8 mouse cellular contexts compared by ENCODE assay signal in genomic region chr4:102226700-102227099, GRCm38 (mm10).
DNase-seq lines count a peak whose midpoint lies in the region.

No protein-coding gene starts in this region.

- intact Hi-C loops in left cerebral cortex, postnatal 36 days (cut with DNase I): loop anchor here (1.0 to 2.0 kb wide), 2 partner anchors 255 to 428 kb away; no protein-coding TSS in a partner anchor

- DNase-seq in cerebellum, adult 9-10 months: peak; percentile 72
- DNase-seq in cerebellum, adult 11 months: no peak
- DNase-seq in left cerebral cortex, adult 11 months (ENCODE audit: low spot score): peak; percentile 51
- no peak for DNase-seq in left cerebral cortex, postnatal 36 days (ENCODE audit: low spot score in 2 of 2)
- peak; percentile 46 for DNase-seq in R1 (ENCODE audit: low read depth, low spot score)
- DNase-seq in hindlimb bud, embryonic 11.5 days (ENCODE audit: extremely low spot score, low read depth, low spot score): peak; percentile 18
- DNase-seq in naive thymus-derived CD4-positive, alpha-beta T cell, adult 2 months (ENCODE audit: low read depth): peak; percentile 54
- DNase-seq in urinary bladder, adult 2 months (ENCODE audit: low spot score): no peak

Comparison
In these comparisons a context has a peak if more than half of its experiments do, and no peak if none do; other contexts are left out.
1. DNase-seq: peak in cerebellum, adult 9-10 months (single experiment), left cerebral cortex, adult 11 months (single experiment), R1 (single experiment), hindlimb bud, embryonic 11.5 days (single experiment) and naive thymus-derived CD4-positive, alpha-beta T cell, adult 2 months (single experiment); none in cerebellum, adult 11 months (single experiment), left cerebral cortex, postnatal 36 days (0 of 2) and urinary bladder, adult 2 months (single experiment).